Mouse (Mus musculus): ENCODE data around the gene Slpi. TPM values are rescaled to one million over a fixed set of nuclear protein-coding genes. Genes with fewer than 3 reads are reported as not detected.
"Not testable (repeated sequence)": the region's sequence is repeated elsewhere in the genome, so short reads cannot be mapped to it uniquely, and the experiment has no call there.

The Slpi gene
- total and polyA plus RNA-seq, 2 experiments: 1.4 to 4.5 TPM

- Histone ChIP-seq H3K27ac (replicated peaks; ENCODE audit: insufficient read depth, low read depth, low read length) (no peak overlapping the region), H3K79me2 (ENCODE audit: control insufficient read depth, insufficient read depth, low read length) (no peaks in the 10 kb centered on the region), H3K4me3 (ENCODE audit: insufficient read depth, low read depth, low read length) (no peak overlapping the region), H3K27me3 (ENCODE audit: control insufficient read depth, insufficient read depth, low read length) (no peaks in the 10 kb centered on the region), H3K4me1 (ENCODE audit: control insufficient read depth, insufficient read depth, low read length) (no peaks in the 10 kb centered on the region), H3K9ac (ENCODE audit: low read depth, low read length) (no peak overlapping the region), H3K36me3 (ENCODE audit: control insufficient read depth, insufficient read depth, low read length) (no peaks in the 10 kb centered on the region)
- no peak for TF ChIP-seq POLR2A (IDR thresholded peaks at IDR 0.05; ENCODE audit: extremely low read depth, insufficient read depth, low read length)
- 0 out of 2 replicates have a peak, but pooled peaks have one; percentile 9 for TF ChIP-seq CTCF (IDR thresholded peaks at IDR 0.05; ENCODE audit: low read depth, low read length)
- DNase-seq (ENCODE audit: extremely low read depth, low read depth, low spot score): peak; percentile 24
- 91% methylated on average over 3 of the region's 3 CpGs for WGBS
Measured at GRCm38 (mm10) chr2:164348980-164349379, 39.9 kb downstream of the Slpi start.

- H3K27ac ChIP-seq (replicated peaks; ENCODE audit: insufficient read depth, low read depth, low read length); H3K79me2 ChIP-seq (ENCODE audit: control insufficient read depth, insufficient read depth, low read length); DNase-seq (ENCODE audit: extremely low read depth, low read depth, low spot score); H3K4me3 ChIP-seq (ENCODE audit: insufficient read depth, low read depth, low read length); H3K4me1 ChIP-seq (ENCODE audit: control insufficient read depth, insufficient read depth, low read length); H3K36me3 ChIP-seq (ENCODE audit: control insufficient read depth, insufficient read depth, low read length); H3K27me3 ChIP-seq (ENCODE audit: control insufficient read depth, insufficient read depth, low read length); H3K9ac ChIP-seq (ENCODE audit: low read depth, low read length): not testable (repeated sequence)
Measured at GRCm38 (mm10) chr2:164347697-164348096, 41.2 kb downstream of the Slpi start.

- TF ChIP-seq CTCF (IDR thresholded peaks at IDR 0.05; ENCODE audit: low read depth, low read length): peak; percentile 28; the same call in 1 of the 2 replicates
- not testable (repeated sequence) for H3K9ac ChIP-seq (ENCODE audit: low read depth, low read length); H3K4me3 ChIP-seq (ENCODE audit: insufficient read depth, low read depth, low read length); H3K36me3 ChIP-seq (ENCODE audit: control insufficient read depth, insufficient read depth, low read length); H3K79me2 ChIP-seq (ENCODE audit: control insufficient read depth, insufficient read depth, low read length); H3K27ac ChIP-seq (replicated peaks; ENCODE audit: insufficient read depth, low read depth, low read length); H3K27me3 ChIP-seq (ENCODE audit: control insufficient read depth, insufficient read depth, low read length); H3K4me1 ChIP-seq (ENCODE audit: control insufficient read depth, insufficient read depth, low read length); DNase-seq (ENCODE audit: extremely low read depth, low read depth, low spot score)
- 67% methylated on average over 1 of the region's 1 CpGs for WGBS
Measured at GRCm38 (mm10) chr2:164343732-164344131, 45.2 kb downstream of the Slpi start.

- H3K4me1 ChIP-seq (ENCODE audit: control insufficient read depth, insufficient read depth, low read length); H3K79me2 ChIP-seq (ENCODE audit: control insufficient read depth, insufficient read depth, low read length); H3K9ac ChIP-seq (ENCODE audit: low read depth, low read length); H3K27me3 ChIP-seq (ENCODE audit: control insufficient read depth, insufficient read depth, low read length); H3K4me3 ChIP-seq (ENCODE audit: insufficient read depth, low read depth, low read length); H3K27ac ChIP-seq (replicated peaks; ENCODE audit: insufficient read depth, low read depth, low read length); H3K36me3 ChIP-seq (ENCODE audit: control insufficient read depth, insufficient read depth, low read length); DNase-seq (ENCODE audit: extremely low read depth, low read depth, low spot score): not testable (repeated sequence)
- 67% methylated on average over 3 of the region's 3 CpGs for WGBS
Measured at GRCm38 (mm10) chr2:164332440-164332839, 56.5 kb downstream of the Slpi start, which contains the start of gene Svs5. Svs5 (plus strand) TSS chr2:164332740.

GRCm38 (mm10) chr2:164320983-164321382 lies 67.9 kb downstream of the Slpi start:
- peaks cover 2% of the 10 kb centered on the region; the same call in 1 of the 2 replicates for H3K4me1 ChIP-seq (ENCODE audit: control insufficient read depth, insufficient read depth, low read length)
- H3K4me3 ChIP-seq (ENCODE audit: insufficient read depth, low read depth, low read length): no peak overlapping the region
- no peak overlapping the region for H3K27ac ChIP-seq (replicated peaks; ENCODE audit: insufficient read depth, low read depth, low read length)
- no peaks in the 10 kb centered on the region for H3K79me2 ChIP-seq (ENCODE audit: control insufficient read depth, insufficient read depth, low read length)
- H3K27me3 ChIP-seq (ENCODE audit: control insufficient read depth, insufficient read depth, low read length): no peaks in the 10 kb centered on the region
- 42% methylated on average over 6 of the region's 6 CpGs for WGBS
- TF ChIP-seq CTCF (IDR thresholded peaks at IDR 0.05; ENCODE audit: low read depth, low read length) (no peak), POLR2A (IDR thresholded peaks at IDR 0.05; ENCODE audit: extremely low read depth, insufficient read depth, low read length) (no peak)
- peak; percentile 72 for DNase-seq (ENCODE audit: extremely low read depth, low read depth, low spot score)
- H3K36me3 ChIP-seq (ENCODE audit: control insufficient read depth, insufficient read depth, low read length): no peaks in the 10 kb centered on the region
- no peak overlapping the region for H3K9ac ChIP-seq (ENCODE audit: low read depth, low read length)

GRCm38 (mm10) chr2:164316451-164316850 lies 72.4 kb downstream of the Slpi start, which contains the start of gene Svs6:
Svs6 (plus strand) TSS chr2:164316751.
- not testable (repeated sequence) for H3K27me3 ChIP-seq (ENCODE audit: control insufficient read depth, insufficient read depth, low read length); H3K4me1 ChIP-seq (ENCODE audit: control insufficient read depth, insufficient read depth, low read length); H3K79me2 ChIP-seq (ENCODE audit: control insufficient read depth, insufficient read depth, low read length); H3K9ac ChIP-seq (ENCODE audit: low read depth, low read length); H3K36me3 ChIP-seq (ENCODE audit: control insufficient read depth, insufficient read depth, low read length); H3K27ac ChIP-seq (replicated peaks; ENCODE audit: insufficient read depth, low read depth, low read length); H3K4me3 ChIP-seq (ENCODE audit: insufficient read depth, low read depth, low read length); DNase-seq (ENCODE audit: extremely low read depth, low read depth, low spot score)
- WGBS: 70% methylated on average over 1 of the region's 1 CpGs

- H3K27me3 ChIP-seq (ENCODE audit: control insufficient read depth, insufficient read depth, low read length); H3K9ac ChIP-seq (ENCODE audit: low read depth, low read length); H3K4me1 ChIP-seq (ENCODE audit: control insufficient read depth, insufficient read depth, low read length); H3K4me3 ChIP-seq (ENCODE audit: insufficient read depth, low read depth, low read length); DNase-seq (ENCODE audit: extremely low read depth, low read depth, low spot score); H3K27ac ChIP-seq (replicated peaks; ENCODE audit: insufficient read depth, low read depth, low read length); H3K36me3 ChIP-seq (ENCODE audit: control insufficient read depth, insufficient read depth, low read length); H3K79me2 ChIP-seq (ENCODE audit: control insufficient read depth, insufficient read depth, low read length): not testable (repeated sequence)
Measured at GRCm38 (mm10) chr2:164315460-164315859, 73.4 kb downstream of the Slpi start.

Measured in liver, adult 2 months (tissue).